Mouse (Mus musculus): Measurements from ENCODE around the gene Srrt.
"Not testable (repeated sequence)": the region's sequence is repeated elsewhere in the genome, so short reads cannot be mapped to it uniquely, and the experiment has no call there.

Gene Srrt

DNA sequence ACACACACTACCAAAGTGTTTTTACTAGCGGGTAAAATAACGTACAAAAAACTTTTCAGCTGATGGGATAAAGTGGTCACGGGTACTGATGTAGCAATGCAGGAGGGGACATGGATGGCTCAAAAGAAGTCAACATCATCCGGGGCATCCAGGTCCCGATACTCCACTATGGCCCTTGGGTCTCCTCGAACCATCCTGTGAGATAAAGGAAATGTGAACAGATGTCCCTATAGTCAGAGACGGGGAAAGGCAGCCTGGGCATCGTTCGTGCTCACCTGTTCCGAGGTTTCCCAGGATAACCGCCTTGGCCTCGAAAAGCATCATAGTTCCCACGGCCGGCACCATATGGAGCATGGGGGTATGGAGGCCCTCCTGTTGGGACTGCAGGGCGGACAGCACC is 11.8 kb downstream of the Srrt start:
- DNase-seq, result no peak

DNA sequence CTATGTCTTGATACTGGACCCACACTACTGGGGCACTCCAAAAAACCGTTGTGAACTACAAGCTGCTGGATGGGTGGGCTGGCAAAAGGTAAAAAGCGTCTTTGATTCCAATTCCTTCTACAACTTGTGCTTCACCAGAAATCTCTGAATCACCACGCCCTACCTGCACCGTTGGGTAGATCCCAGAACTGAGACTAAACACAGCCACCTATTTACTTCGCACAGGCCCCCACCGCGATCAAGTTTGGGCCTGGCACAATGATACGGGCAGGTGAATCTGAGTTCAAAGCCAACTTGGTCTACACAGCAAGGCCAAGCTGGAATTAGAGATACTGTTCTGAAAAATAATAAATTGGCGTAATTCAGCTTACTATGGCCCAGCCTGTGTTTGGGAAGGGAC is 12.2 kb downstream of the Srrt start:
- no peak for DNase-seq

DNA sequence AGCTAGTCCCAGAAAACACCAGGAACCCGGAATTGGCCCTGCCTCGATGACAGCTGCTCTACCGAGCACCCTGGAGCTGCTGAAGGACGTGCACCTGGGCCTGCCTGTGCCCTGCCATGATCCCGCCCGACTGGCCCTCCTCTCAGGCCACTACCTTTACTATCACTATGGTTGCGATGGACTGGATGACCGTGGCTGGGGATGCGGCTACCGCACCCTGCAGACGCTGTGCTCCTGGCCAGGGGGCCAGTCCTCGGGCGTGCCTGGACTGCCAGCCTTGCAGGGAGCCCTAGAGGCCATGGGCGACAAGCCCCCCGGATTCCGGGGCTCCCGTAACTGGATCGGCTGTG is 12.8 kb downstream of the Srrt start:
- DNase-seq, result no peak

DNA sequence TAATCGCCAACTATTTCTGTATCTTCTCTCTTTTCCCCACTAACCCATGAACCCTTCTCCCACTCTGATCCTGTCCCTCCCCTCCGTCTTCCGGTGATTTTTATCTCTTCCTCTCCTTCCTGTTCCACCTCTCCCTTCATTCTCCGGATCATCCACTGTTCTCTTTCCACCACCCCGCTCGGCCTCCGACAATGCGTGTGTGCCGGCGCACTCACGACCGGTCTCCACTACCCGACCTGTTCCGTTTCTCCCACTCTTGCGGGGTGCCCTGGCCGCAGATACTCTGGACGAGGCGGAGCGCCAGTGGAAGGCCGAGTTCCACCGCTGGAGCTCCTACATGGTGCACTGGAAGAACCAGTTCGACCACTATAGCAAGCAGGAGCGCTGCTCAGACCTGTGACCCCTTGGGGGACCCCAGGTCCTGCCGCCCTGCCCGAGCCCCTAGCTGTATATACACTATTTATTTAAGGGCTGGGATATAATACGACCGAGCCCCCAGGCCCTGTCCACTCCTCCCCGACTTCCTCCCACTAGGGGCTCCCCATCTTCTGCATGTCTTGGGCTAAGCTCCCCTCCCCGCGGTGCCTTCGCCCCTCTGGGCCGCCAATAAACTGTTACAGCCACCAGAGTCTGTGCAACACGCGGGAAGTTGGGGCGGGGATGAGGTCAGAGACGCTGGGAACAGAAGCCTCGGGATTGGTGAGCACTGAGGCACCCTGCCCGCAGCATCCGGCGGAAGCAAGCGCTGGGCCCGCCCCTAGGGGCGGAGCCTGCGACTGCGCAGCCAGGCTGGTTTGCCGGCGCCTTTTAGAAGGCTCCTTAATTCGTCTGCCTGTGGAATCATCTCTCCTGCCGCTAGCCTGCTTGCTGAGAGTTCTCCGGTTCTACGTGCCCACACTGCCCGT is 13.4 kb downstream of the Srrt start, which contains the start of gene Ufsp1:
TSS of gene Ufsp1 (plus strand) at position 791 of the 905 bp plus-strand sequence.
- DNase-seq, result peak; percentile 97

- peak; percentile 89 for DNase-seq
Observed at GRCm38 (mm10) chr5:137293282-137293681, 14.2 kb downstream of the Srrt start.

- DNase-seq, result no peak
Observed at GRCm38 (mm10) chr5:137291381-137291926, 16.0 kb downstream of the Srrt start.

GRCm38 (mm10) chr5:137290677-137291076 is 16.8 kb downstream of the Srrt start:
- peak; percentile 85 for DNase-seq

DNA sequence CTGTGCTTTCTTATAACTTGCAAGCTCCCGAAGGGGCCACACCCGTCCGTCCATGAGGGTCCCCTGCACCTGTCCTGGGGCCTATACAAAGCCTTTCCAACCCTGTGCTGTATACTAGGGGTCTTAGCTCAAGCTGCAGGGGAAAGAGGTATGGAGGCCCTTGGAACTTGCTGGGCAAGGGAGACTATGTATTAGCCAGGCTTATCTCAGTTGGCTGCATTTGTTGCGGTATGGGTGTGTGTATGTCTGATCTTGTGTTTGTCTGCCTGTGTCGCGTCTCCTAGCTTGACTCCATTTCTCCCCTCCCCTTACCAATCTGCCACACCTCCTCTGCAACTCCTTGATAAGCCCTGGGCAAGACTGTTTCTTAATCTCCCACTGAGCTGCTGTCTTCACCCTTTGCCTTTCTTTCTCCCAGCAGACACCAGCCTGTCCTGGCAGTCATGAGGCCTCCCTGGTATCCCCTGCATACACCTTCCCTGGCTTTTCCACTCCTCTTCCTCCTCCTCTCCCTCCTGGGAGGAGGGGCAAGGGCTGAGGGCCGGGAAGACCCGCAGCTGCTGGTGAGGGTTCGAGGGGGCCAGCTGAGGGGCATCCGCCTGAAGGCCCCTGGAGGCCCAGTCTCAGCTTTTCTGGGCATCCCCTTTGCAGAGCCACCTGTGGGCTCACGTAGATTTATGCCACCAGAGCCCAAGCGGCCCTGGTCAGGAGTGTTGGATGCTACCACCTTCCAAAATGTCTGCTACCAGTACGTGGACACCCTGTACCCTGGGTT is 17.7 kb downstream of the Srrt start:
- no peak for DNase-seq

DNA sequence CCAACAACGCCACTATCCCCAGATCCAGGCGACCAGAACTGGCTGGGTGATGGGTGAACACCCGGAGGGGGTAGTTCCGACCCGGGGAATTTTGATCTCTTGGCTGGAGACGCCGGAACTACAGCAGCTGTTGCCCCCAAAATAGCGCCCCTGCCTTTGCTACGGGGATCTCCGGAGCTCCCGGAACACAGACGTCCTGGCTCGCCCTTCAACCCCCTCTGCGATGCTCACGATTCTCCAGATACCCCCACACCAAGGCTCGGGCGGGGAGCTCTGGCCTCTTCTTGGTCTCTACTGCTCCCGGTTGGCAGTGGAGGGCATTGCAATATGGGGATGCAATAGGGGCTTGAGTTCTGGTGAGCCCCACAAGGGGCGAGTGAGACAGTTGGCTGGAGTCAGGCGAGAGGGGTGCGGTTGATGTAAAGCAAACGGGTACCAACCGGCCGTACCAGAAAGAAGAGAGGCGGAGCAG is 18.4 kb downstream of the Srrt start:
- no peak for DNase-seq

DNA sequence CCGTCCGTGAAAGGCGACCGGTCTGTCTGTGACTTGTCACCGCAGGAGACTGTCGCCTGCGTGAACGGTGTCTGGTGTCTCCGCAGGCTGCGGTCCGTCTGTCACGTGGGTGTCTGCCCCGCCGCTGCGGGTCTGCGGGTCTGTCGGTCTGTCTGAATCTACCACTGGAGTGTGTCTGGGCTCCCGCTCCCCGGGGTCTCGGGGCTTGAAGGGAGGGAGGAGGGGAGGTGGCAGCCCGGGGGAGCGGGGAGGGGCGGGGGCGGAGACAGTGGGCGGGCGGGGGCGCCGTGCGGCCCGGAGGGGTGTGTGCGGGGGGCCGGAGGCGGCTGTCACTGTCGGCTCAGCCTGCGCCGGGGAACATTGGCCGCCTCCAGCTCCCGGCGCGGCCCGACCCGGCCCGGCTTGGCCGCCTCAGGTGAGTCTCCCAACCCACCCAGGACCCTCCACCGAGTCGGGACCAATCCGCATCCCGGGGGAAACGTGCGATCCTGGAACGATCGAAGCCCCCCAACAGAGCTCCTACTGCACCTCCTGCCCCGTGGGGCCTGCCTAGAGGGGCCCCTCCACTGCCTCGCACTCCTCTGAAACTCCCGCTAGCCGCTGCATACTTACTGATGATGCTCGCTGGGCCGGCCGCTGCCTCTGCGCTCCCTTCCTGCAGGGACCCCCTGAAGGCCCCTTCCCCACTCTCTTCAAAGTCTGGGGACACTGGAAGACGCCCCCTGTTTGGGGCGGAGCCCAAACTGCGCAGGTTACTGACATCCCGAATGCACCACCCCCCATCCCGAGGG is 19.3 kb downstream of the Srrt start:
- no peak for DNase-seq

GRCm38 (mm10) chr5:137287032-137287952 is 20.2 kb downstream of the Srrt start, which contains the start of gene Ache:
Gene Ache, plus strand, starts transcription at chr5:137287519.
- no peak for DNase-seq

- peak; percentile 95 for DNase-seq
Observed at GRCm38 (mm10) chr5:137286655-137287031, 20.8 kb downstream of the Srrt start.

DNA sequence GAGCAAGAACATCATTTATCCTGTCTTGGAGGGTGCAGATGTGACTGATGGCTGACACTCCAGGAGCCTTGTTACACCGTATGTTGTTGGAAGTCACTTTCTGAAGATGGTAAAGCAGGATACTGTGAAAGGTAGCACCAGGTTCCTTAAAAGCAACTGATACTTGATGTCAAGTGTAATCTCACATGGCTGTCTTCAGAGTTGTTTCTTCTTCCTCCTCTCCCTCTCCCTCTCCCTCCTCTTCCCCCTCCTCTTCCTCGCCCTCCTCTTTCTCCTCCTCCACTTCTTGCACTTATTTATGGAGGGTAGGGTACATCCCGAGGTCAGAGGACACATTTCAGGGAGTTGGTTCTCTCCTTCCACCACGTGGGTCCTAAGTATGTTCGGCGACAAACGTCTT is 21.5 kb downstream of the Srrt start:
- DNase-seq, result no peak

- peak; percentile 63 for DNase-seq
Observed at GRCm38 (mm10) chr5:137285045-137285444, 22.4 kb downstream of the Srrt start.

DNA sequence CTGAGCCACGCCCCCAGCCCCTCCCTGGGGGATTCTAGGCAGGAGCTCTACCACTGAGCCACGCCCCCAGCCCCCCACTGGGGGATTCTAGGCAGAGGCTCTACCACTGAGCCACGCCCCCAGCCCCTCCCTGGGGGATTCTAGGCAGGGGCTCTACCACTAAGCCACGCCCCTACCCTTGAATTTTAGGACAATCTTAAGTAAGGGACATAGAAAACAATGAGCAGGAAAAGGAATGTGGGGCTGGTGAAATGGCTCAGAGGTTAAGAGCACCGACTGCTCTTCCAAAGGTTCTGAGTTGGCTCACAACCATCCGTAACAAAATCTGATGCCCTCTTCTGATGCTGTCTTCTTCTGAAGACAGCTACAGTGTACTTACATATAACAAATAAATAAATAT is 23.1 kb downstream of the Srrt start:
- not testable (repeated sequence) for DNase-seq

- DNase-seq, result peak; percentile 36
Observed at GRCm38 (mm10) chr5:137277360-137278342, 29.8 kb downstream of the Srrt start.

GRCm38 (mm10) chr5:137268131-137268910 is 39.2 kb downstream of the Srrt start:
- no peak for DNase-seq

DNA sequence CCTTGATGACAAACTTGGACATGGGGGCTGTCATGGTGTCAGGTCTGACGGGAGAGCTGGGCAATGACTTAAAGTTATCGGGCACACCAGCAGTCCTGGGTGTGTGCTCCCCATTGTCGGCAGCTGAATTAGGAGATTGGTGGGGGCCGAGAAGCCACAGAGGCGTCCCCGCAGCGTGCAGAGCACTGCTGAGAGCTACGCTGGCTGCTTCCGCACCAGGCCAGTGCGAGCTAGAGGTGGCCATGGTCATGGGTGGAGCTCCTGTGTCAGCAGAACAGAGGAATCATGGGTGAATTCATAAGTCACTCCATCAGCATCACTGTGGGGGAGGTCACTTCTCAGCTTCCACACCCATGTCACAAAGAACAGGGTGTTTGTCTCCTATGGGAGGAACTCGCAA is 42.7 kb downstream of the Srrt start:
- DNase-seq, result no peak
